Mouse (Mus musculus): ENCODE results near the gene Olfr960. TPM values are rescaled to one million over a fixed set of nuclear protein-coding genes. Genes with fewer than 3 reads are reported as not detected.

Olfr960 gene
- total RNA-seq (2015; ENCODE audit: low replicate concordance) (not detected in 2 replicates), total RNA-seq (2017; ENCODE audit: low replicate concordance) (not detected in 2 replicates)

DNA sequence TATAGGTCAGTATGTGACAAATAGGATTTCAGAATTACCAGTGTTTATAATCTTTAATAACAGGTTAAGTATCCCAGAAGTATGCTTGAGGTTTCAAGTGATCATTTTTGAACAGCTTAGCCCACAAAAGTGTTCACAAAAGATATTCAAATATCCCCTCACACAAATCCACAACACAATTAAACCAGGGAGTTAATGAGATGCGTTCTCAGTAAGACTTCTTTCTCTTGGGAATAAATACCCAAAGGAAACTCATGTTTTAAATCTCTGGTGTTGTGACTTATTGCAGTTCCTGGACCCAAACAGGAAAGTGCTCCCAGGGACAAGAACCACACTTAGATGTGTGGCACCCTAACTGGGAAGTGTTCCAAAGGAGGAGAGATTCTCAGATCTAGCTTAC is at the start of gene Olfr960:
Gene Olfr960 (plus strand): TSS at position 301 of the 400 bp plus-strand sequence.
- ATAC-seq (replicated peaks; ENCODE audit: low FRiP score, poor library complexity, severe bottlenecking): no peak

DNA sequence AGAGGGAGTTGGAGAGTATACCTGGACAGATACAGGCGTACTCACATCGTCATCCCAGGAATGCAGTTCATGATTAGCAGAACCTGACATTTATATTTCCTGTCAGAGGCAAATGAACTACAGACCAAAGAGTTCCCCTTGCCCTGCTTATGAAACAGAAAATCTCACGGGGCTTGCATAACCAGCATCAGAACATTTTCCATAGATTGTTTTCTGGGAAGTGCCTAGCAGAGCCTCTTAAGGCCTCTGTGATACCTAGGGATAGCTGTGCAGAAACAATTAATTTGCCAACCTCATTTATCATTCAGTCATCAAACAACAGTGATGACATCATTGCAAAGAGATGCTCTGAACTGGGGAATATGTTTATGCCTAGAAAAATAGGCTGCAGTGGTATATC is 45.7 kb upstream of the Olfr960 start, which contains the start of gene Olfr959:
Gene Olfr959 (minus strand): TSS at position 101 of the 400 bp plus-strand sequence.
- no peak for ATAC-seq (replicated peaks; ENCODE audit: low FRiP score, poor library complexity, severe bottlenecking)

DNA sequence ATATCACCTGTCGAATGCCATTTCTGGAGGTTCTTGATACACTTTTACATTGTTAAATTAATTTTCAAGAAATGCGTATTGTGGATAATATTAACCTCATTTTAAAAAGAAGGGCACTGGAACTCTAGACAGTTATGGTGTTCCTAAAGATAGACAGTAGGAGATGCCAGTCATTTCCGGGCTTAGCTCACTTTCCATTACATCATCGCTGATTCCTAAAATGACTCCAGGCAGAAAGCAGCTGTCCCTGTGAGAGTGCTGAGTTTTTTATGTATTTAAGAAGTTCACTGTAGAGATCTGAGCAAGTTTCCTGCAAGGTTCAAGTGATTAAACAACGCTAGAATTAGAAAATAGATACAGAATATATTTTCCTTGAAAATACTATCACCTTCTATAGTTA is 44.1 kb upstream of the Olfr960 start:
- no peak for ATAC-seq (replicated peaks; ENCODE audit: low FRiP score, poor library complexity, severe bottlenecking)

DNA sequence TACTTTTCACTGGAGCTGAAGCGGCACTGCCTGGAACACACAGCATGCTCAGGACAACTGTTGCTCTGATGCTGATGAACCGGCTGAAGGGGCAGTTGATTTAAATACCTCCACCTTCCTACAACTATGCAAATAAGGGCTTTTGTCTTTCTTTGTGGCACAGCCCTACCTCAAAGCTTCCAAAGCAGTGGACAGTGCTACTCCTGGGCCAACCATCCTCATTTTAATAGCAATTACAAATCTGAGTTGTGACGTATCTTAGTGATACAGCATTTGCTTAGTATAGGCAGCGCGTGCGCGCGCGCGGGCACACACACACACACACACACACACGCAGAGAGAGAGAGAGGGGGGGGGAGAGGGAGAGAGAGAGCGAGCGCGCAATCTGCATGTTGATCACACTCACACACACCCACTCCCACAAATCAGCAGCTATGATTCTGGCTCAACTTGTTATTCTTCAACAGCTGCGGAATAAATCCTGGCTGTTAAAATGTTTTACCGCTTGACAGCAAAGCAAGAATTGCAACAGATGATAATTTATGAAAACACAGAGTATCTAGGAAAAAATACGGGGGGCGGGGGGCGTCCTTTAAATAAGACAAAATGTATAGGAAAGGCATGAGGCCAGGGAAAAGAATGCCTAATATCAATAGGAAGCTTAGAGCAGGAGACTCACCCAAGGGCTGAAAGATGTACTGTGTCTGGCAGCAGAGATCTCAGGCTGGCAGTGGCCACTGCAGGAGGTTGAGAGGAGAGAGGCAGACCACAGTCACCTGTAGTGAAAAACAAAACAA is 18.4 kb upstream of the Olfr960 start:
- ATAC-seq (replicated peaks; ENCODE audit: low FRiP score, poor library complexity, severe bottlenecking): no peak

DNA sequence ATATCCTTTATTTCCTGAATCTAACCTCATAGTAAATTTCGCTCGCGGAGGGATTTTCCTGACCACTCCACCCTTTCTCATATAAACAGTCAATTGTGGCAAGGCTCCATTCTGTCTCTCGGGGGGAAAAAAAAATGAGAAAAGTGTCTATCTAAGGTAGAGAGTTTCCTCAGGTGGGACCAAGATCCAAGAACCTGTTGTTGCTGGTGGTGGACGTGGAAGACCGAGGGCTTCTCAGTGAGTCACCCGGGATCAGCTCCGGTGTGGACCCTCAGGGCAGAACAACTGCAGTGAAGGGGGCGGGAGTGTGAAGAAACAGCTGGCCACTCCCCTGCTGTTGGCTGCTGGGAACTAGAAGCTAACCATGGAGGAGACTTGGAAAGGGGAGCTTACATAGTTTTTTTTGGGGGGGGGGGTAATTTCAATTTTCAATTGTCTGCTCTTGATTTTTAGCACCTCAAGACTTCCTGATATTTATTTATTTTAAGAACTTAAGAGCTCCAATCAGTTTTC is 17.8 kb upstream of the Olfr960 start:
- no peak for ATAC-seq (replicated peaks; ENCODE audit: low FRiP score, poor library complexity, severe bottlenecking)

DNA sequence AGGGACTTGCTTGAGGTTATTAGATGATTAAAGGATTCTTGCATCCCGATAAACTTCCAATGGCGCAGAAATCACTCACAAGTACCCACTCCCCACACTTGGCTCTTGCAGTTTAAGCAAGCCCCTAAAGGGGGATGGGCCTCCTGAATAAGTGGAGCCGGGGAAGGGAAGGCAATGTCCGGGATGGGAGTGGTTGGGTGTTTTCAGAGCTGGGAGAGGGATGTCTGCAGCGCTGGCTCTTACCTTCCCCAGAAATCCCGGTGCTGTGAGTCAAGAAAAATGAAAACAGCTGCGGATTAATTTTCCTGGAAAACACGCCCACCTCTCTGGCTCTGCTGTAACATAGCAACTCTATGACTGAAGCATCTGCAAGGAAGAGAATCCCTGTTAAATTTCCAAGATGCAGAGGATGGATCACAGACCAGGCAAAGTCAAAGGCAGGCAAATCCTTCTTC is 17.1 kb upstream of the Olfr960 start, which contains the start of gene AW551984:
Gene AW551984 (minus strand): TSS at position 405 of the 455 bp plus-strand sequence.
- ATAC-seq (replicated peaks; ENCODE audit: low FRiP score, poor library complexity, severe bottlenecking): no peak

DNA sequence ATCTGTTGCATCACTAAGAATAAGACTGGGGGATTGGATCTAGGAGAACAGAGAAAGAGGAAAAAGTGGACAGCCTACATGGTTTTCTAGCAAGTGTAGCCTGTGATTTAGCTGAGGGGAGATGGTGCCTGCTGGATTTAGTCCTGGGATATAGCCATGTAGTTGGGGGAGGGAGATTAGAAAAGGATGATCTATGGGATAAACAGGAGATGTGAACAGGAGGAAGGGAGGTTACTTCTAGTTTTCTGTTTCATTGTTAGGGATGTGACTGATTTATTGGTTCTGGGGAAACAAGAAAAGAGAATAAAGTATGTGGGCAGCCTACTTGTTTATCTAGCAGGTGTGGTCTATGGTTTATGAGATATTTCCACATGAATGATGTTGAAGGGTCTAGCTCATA is 12.7 kb upstream of the Olfr960 start:
- no peak for ATAC-seq (replicated peaks; ENCODE audit: low FRiP score, poor library complexity, severe bottlenecking)

DNA sequence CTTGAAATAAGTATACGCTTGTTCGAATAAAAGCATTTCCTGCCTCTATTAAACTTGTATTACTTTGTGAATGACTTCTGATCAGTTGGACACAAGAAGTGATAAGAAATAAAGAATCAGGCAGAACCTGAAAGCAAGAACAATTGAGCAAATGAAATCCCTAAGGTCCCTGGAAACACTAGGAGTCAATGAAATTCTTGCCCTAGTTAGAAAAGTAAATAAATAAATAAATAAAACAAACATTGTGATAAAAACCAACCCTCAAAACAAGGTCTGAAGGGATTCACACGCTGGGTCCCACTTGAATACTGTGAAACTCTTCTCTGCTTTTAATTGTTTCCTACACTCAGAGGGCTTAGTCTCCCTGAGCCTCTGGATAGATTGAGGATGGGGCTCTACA is 10.8 kb upstream of the Olfr960 start, which contains the start of gene Olfr148:
Gene Olfr148 (plus strand): TSS at position 301 of the 400 bp plus-strand sequence.
- ATAC-seq (replicated peaks; ENCODE audit: low FRiP score, poor library complexity, severe bottlenecking): no peak

DNA sequence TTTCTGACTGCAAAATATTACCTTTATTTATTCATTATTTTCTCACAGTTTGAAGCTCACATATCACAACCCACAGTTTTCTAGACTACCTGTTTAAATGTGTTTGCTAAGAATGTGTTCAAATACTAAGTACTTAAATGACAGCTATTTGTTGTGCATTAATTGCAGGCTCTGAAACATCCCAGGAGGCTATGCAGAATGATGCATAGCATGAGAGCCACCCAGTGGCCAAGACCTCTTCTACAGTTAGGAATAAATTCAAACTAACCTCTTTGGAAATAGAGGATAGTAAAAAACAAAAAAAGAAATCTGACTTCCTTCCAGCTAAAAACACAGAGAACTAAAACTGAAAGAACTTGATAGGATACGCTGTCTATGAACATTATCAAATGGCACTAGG is 9.2 kb upstream of the Olfr960 start:
- ATAC-seq (replicated peaks; ENCODE audit: low FRiP score, poor library complexity, severe bottlenecking): no peak

DNA sequence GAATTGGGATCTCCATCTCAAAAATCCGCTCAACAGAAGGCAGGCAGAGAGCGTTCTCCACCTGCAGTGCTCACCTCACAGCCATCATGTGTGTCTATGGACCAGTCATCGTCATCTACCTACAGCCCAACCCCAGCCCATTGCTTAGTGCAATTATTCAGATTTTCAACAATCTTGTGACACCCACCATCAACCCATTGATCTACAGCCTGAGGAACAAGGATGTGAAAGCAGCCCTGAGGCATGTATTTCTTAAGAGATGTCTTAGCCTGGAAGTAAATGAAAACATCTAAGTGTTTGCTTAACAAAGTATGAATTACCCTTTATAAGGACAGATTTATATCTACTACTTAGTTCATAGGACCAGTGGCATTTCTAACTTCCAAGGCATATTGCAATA is 2.6 kb downstream of the Olfr960 start:
- ATAC-seq (replicated peaks; ENCODE audit: low FRiP score, poor library complexity, severe bottlenecking): no peak

DNA sequence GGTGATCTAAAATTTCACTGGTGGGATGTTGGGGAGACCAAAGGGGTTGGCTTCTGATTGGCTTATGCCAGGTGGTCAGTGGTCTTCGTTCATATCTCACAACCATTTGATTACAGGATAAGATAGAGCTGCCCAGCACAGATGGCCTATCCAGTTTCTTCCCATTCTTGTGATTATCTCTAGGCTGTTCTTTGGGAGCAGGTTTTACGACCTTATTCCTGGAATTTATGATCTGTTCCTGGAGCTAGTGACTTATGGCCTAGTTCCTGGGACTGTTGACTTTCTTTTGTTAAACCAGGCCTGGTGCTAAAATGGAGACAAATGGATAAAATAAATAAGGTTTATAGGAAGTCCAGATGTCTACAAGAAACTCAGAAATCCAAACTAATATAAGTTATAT is 3.5 kb downstream of the Olfr960 start:
- ATAC-seq (replicated peaks; ENCODE audit: low FRiP score, poor library complexity, severe bottlenecking): no peak

DNA sequence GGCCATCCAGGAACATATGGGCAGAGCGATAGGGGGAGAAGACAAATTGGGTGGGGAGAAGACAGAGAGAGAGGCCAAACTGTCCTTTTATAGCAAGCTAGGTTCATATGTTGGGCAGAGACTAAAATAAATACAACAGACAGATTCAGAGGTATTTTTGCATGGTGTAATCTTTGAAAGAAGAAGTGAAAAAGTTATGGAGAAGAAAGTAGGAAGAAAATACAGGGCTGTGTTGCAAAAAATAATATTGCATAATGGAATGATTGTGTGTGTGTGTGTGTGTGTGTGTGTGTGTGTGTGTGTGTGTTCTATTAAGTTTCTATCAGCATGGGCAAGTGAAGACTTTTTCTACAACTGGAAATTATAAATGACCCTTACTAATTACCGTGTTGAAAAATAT is 7.9 kb downstream of the Olfr960 start:
- no peak for ATAC-seq (replicated peaks; ENCODE audit: low FRiP score, poor library complexity, severe bottlenecking)

DNA sequence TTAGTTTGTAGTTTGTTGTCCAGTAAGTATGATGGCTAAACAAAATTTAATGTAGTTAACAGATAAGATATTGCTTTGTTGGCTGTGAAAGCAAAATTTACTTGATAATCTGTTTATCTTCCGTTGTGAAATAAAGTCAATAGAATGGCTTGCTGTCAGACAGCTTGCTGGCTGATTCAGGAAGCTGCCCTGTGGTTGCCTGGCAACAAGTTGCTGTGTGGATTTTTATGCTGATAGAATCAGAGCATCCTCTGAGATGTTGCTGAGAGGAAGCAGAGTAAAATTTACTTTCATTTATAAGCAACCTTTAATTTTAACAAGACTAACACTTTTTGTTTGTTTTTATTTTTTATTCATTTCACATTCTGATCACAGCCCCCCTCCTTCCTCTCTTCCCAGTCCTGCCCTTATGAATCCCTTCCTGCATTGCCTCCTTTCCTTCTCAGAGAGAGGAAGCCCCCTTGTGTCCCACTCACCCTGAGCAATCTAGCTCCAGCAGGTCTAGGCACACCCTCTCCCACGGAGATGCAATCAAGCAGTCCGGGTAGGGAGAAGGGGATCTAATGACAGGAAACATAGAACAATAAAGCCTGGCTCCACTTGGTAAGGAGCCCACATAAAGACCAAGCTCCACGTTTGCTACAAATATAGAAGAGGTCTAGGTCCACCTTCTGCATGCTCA is 12.9 kb downstream of the Olfr960 start:
- ATAC-seq (replicated peaks; ENCODE audit: low FRiP score, poor library complexity, severe bottlenecking): no peak

DNA sequence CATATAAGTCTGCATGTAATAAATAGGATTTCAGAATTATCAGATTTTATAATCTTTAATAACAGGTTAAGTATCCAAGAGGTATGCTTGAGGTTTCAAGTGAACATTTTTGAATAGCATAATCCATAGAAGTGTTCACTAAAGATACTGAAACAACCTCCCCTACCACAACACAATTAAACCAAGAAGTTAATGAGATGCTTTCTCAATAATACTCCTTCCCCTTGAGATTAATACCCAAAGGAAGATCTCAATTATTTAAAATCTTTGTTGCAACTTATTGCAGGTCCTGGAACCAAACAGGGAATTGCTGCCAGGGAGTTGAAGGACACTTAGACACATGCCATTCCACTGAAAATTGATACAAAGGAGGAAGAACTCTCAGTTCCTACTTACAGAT is 23.6 kb downstream of the Olfr960 start, which contains the start of gene Olfr961:
Gene Olfr961 (plus strand): TSS at position 301 of the 400 bp plus-strand sequence.
- ATAC-seq (replicated peaks; ENCODE audit: low FRiP score, poor library complexity, severe bottlenecking): no peak

DNA sequence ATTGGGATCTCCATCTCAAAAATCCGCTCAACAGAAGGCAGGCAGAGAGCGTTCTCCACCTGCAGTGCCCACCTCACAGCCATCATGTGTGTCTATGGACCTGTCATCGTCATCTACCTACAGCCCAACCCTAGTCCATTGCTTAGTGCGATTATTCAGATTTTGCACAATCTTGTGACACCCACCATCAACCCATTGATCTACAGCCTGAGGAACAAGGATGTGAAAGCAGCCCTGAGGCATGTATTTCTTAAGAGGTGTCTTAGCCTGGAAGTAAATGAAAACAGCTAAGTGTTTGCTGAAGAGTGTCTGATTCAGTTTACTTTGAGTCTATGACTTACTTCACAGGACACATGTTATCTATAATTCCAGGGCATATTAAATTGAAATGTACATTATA is 26.2 kb downstream of the Olfr960 start:
- no peak for ATAC-seq (replicated peaks; ENCODE audit: low FRiP score, poor library complexity, severe bottlenecking)

DNA sequence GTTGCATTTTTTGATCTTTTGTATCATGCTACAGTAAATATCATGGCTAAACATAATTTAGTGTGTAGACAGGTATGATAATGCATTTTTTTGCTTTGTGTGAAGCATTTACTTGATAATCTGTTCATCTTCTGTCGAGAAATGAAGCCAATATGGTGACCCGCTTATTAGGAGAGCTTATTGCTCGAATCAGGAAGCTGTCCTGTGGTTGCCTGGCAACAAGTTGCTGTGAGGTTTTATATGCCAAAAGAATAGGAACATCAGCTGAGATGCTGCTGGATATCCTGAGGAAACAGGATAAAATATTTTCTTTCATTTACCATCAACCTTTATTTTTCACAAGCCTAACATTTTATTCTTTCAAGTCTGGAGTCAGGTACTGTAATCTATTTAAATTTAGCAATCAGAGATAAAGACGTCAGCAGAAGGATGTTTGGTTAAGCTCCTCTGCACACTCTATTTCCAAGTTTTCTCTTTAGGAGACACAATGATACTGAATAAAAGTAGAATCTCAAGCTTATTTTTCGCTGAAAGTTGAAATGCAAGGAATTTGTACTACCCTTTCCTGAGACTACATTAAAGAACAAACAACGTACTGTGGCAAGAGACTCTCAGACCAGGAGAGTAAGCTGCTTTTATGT is 33.7 kb downstream of the Olfr960 start:
- ATAC-seq (replicated peaks; ENCODE audit: low FRiP score, poor library complexity, severe bottlenecking): no peak

DNA sequence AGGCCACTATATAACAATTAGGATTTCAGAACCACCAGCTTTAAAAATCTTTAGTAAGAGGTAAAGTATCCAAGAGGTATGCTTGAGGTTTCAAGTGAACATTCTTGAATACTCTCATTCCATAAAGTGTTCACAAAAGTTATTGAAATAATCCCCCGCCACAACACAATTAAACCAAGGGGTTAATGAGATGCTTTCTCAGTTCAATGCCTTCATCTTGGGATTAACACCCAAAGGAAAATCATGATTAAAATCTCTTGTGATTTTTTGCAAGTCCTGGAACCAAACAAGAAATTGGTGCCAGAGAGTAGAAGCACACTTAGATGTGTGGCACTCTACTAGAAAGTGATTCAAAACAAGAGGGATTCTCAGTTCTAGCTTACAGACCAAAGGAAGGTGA is 45.7 kb downstream of the Olfr960 start, which contains the start of gene Olfr963:
Gene Olfr963 (plus strand): TSS at position 301 of the 400 bp plus-strand sequence.
- no peak for ATAC-seq (replicated peaks; ENCODE audit: low FRiP score, poor library complexity, severe bottlenecking)

DNA sequence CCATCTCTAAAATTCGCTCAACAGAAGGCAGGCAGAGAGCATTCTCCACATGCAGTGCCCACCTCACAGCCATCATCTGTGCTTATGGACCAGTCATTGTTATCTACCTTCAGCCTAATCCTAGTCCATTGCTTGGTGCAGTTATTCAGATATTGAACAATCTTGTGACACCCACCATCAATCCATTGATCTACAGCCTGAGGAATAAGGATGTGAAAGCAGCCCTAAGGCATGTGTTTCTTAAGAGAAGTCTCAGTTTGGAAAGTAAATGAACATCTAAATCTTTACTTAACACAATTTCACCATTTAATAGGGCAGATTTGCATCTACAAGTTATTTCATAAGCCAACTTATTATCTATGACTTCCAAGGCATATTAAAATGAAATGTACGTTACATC is 48.5 kb downstream of the Olfr960 start:
- no peak for ATAC-seq (replicated peaks; ENCODE audit: low FRiP score, poor library complexity, severe bottlenecking)

Data from erythroblast, adult 5-6 weeks (primary cell).